Mouse (Mus musculus) neutrophil, adult 5-6 weeks (primary cell): Measurements from ENCODE around the gene Tipin. TPM values are rescaled to one million over a fixed set of nuclear protein-coding genes. Genes with fewer than 3 reads are reported as not detected.
"Not testable (repeated sequence)": the region's sequence is repeated elsewhere in the genome, so short reads cannot be mapped to it uniquely, and the experiment has no call there.

Experiments
- ATAC-seq: fragments of 151-379, 151-347 bp; 2 replicates; pipeline ENCODE4 v1.8.0; 2017; ENCODE audit warnings: mild to moderate bottlenecking, moderate TSS enrichment; ENCODE audit not compliant: insufficient number of reproducible peaks, poor library complexity, low FRiP score, severe bottlenecking; ENCODE audit errors: extremely low read depth
- total RNA-seq: library from RNA; stranded (forward); fragments of 200-1000 nt; gene quantifications from 2 replicates; pipeline ENCODE4 v1.2.3, GENCODE M21; 2017

Gene Tipin
- total RNA-seq, 1 experiment from 2014 or later: 21.5 TPM

DNA sequence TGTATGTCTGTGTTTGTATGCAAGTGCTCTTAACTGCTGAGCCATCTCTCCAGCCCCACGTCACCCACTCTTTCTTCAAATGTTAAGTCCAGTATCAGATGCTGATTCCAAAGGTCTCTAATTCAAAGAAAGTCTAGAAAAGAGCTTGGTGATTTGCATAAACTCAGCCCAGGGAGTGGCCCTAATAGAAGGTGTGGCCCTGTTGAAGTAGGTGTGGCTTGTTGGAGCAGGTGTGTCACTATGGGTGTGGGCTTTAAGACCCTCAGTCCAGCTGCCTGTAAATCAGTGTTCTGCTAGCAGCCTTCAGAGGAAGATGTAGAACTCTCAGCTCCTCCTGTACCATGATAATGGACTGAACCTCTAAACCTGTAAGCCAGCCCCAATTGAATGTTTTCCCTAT is 14.2 kb upstream of the Tipin start:
- ATAC-seq: no peak

- ATAC-seq: no peak
These were observed 13.2 kb upstream of the Tipin start for GRCm38 (mm10) chr9:64268196-64268595.

GRCm38 (mm10) chr9:64268836-64269235 is 12.5 kb upstream of the Tipin start:
- not testable (repeated sequence) for ATAC-seq

GRCm38 (mm10) chr9:64271249-64271648 is 10.1 kb upstream of the Tipin start:
- ATAC-seq: no peak

- ATAC-seq: 0 out of 2 replicates have a peak, but pooled peaks have one; percentile 46
These were observed 8.8 kb upstream of the Tipin start for GRCm38 (mm10) chr9:64272611-64273010.

- no peak for ATAC-seq
These were observed 7.6 kb upstream of the Tipin start for GRCm38 (mm10) chr9:64273757-64274156.

DNA sequence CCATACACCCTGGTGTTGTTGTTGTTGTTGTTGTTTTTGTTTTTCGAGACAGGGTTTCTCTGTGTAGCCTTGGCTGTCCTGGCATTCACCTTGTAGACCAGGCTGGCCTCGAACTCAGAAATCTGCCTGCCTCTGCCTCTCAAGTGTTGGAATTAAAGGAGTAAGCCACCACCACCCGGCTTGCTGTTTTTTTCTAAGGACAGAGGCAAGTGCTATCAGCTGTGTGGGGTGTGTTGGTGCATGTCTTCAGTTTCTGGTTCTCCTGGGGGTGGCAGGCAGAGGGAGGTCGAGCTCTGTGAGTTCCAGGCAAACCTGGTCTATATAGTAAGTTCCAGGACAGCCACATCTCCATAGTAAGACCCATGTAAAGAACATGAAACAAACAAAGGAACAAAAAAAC is 7.1 kb upstream of the Tipin start:
- no peak for ATAC-seq

GRCm38 (mm10) chr9:64274919-64275318 is 6.5 kb upstream of the Tipin start:
- no peak for ATAC-seq

GRCm38 (mm10) chr9:64277706-64278105 is 3.7 kb upstream of the Tipin start:
- peak; percentile 65; the same call in 1 of the 2 replicates for ATAC-seq

DNA sequence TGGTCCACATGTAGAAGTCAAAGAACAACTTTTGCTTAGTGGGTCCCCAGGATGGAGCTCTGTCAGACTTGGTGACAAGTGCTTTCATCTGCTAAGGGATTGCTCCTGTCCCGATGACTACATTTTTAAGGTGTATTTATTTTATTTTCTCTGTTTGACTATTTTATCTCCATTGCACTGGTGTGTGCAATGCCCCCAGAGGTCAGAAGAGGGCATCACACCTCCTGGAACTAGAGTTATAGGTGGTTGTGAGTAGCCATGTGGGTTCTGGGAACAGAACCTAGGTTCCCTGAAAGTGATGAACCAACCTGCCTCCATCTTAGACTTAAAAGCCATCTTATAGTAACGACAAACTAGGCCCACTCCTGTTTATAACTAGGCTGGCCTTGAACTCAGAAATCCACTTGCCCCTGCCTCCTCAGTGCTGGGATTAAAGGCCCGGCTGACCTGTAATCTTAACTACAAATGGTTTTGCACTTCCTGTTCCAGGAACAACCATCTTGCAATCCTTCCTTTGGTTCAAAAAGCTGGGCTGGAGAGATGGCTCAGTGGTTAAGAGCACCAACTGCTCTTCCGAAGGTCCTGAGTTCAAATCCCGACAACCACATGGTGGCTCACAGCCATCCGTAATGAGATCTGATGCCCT is 2.6 kb upstream of the Tipin start:
- no peak for ATAC-seq

DNA sequence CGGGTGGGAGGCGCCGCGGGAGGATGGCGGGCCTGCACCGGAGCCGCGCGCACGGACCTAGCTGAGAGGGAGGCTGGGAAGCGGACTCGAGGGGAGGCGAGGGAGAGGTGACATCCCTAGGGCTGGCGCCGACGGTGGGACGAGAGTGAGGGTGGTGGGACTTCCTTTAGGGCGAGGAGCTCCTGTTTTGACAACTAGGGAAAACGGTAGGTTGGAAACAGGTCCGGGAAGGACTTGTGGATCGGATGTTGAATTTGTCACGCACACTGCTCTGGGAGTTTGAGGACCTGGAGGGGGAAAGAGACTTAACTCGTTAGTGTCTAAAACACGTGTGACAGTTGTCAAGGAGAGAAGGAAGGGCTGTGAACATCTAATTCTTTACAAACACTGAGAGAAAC is 399 bp downstream of the Tipin start:
- ATAC-seq: no peak; the same call in 1 of the 2 replicates

DNA sequence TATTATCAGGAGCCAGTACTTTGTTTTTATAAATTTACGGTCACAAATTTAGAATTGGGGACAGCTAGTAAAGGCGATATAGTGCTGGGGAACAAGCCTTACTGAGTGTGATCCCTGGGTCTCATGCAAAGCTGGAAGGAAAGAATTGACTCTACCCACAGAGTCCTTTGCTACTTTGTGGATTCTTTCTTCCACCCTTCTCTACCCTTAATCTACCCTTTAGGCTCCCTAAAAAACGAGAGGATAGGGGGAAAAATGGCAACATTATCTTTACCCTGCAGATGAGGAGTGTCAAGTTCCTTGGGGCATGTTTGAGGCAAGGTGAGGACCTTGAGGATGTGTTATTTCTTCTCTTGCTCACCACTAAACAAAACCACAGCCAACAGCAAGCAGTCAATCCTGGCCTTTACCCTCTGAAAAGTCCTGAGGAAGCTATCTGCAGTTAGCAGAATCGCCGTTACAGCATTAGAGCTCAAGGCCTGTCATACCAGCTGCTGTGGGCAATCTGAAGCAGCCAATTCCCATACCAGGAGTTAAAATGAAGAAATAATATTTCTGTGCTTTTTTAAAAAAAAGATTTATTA is 1.1 kb downstream of the Tipin start:
- no peak for ATAC-seq

DNA sequence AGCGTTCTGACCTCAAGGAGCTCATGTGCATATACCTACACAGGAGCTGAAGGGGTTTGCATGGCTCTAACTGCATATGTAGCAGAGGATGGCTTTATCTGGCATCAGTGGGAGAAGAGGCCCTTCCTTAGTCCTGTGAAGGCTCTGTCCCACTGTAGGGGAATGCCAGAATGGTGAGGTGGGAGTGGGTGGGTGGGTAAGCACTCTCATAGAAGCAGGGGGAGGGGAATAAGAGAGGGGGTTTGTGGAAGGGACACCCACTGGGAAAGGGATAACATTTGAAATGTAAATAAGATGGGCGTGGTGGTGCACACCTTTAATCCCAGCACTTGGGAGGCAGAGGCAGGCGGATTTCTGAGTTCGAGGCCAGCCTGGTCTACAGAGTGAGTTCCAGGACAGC is 21.7 kb downstream of the Tipin start:
- not testable (repeated sequence) for ATAC-seq

GRCm38 (mm10) chr9:64306476-64307312 is 25.3 kb downstream of the Tipin start:
- no peak for ATAC-seq

DNA sequence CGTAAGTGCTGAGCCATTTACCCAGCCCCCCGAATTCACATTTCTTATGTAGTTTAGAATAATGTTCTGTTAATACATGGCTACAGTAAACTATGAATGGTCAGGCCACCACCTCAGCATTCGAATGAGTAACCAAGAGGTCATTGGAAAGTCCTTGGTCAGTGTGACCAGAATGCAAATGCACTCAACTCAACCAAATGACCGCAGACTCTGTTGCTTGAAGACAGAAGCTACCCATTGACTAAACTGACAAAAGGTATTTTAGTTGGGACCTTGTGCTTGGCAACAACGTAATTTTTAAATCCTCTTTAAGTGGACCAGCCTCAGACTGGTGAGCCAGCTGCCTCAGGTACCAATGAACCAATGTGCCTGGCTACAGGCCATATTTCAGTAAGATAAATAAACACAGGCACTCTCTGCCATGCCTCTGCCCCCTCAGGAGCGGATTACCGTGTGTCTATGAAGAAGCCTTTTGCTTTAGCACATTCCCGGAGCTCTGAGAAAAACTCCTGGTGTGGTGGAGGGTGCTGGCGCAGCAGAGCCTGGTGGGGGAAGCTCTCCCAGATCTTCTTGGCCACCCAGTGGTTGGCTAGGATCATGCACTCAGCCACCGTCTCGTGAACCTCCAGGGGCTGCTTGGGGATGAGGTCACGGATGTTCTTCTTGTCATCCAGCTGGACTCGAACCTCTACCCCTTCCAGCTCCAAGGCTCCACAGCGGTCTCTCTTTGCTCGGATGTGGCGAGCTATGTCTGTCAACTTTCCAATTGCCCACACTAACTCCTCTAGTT is 29.8 kb downstream of the Tipin start:
- no peak for ATAC-seq

- ATAC-seq: no peak
These were observed 30.7 kb downstream of the Tipin start for GRCm38 (mm10) chr9:64312128-64312527.

DNA sequence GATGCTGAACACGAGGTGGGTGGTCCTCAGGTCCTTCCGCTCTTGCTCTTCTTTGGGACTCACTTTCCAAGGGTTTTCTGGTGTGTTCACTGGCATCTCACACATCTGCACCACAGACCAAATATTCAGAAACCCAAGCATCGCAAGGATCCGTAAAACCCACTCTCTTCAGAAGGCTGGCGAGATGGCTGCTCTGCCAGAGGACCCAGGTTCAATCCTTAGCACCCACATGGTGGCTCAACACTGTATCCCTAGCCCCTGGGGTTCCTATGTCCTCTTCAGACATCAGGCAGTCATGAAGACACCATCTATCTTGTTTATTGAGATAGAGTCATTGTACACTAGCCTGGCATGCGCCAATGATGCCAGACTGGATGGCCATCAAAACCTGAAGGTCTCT is 33.3 kb downstream of the Tipin start:
- ATAC-seq: no peak

- ATAC-seq: no peak
These were observed 35.6 kb downstream of the Tipin start for GRCm38 (mm10) chr9:64316986-64317385.

DNA sequence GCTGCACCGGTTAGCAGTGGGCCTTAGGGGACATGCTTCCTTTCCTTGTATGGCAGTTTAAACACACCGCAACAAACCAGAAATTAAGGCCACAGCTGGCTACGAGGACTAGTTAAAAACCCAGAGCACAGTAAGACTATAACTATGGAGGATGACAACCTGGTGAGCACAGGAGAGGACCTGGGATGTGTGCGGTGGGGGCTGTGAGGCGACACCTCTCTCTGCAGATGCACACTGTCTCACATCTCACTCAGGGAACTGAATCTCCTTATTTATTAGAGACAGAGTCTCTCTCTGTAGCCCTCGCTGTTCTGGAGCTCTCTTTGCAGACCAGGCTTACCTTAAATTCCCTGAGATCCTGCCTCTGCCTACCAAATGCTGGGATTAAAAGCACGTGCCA is 42.6 kb downstream of the Tipin start:
- no peak for ATAC-seq
